Mouse (Mus musculus) ES-E14 (cell line): ENCODE data around the gene Copb1. TPM values are rescaled to one million over a fixed set of nuclear protein-coding genes. Genes with fewer than 3 reads are reported as not detected.

Experiments
- DNase-seq: peaks from one replicate; pipeline ENCODE4 v3.0.0-alpha.2; 2013; ENCODE audit warnings: low read depth, low spot score
- H3K27ac ChIP-seq: 2 replicates; pipeline ENCODE4 v1.5.1; 2012; ENCODE audit warnings: low read depth, mild to moderate bottlenecking, low read length, moderate library complexity, mixed read lengths; ENCODE audit not compliant: poor library complexity, insufficient read depth, severe bottlenecking
- H3K36me3 ChIP-seq: 2 replicates; pipeline ENCODE4 v1.6.1; 2012; ENCODE audit warnings: mild to moderate bottlenecking, low read length, moderate library complexity, mixed read lengths; ENCODE audit not compliant: control insufficient read depth, poor library complexity, insufficient read depth, severe bottlenecking
- H3K4me1 ChIP-seq, 2 experiments: fragments of 150-350 bp in 1 of 2; sonication (generic) in 1 of 2; 2 replicates each; pipeline ENCODE4 v1.6.1; 2012; ENCODE audit warnings: low read length in 2 of 2, mild to moderate bottlenecking in 1 of 2, mixed read lengths in 1 of 2; ENCODE audit not compliant: control insufficient read depth in 2 of 2, insufficient read depth in 2 of 2, poor library complexity in 1 of 2
- H3K4me3 ChIP-seq, 2 experiments: fragments of 150-350 bp in 1 of 2; sonication (generic) in 1 of 2; 2 replicates each; pipeline ENCODE4 v1.5.1; 2012; ENCODE audit warnings: low read length in 2 of 2, low read depth in 1 of 2, mild to moderate bottlenecking in 1 of 2, mixed read lengths in 1 of 2; ENCODE audit not compliant: insufficient read depth in 1 of 2, poor library complexity in 1 of 2, severe bottlenecking in 1 of 2
- H3K9ac ChIP-seq: 2 replicates; pipeline ENCODE4 v1.6.1; 2012; ENCODE audit warnings: low read depth, mild to moderate bottlenecking, low read length, mixed read lengths; ENCODE audit not compliant: poor library complexity, insufficient read depth, severe bottlenecking
- H3K9me3 ChIP-seq: fragments of 150-350 bp; sonication (generic); 2 replicates; pipeline ENCODE4 v1.6.1; 2012; ENCODE audit warnings: low read depth, mild to moderate bottlenecking, low read length; ENCODE audit not compliant: control insufficient read depth, insufficient read depth
- CHD2 ChIP-seq: IDR thresholded peaks from 2 replicates; pipeline ENCODE4 v1.6.1; 2014; ENCODE audit warnings: mild to moderate bottlenecking, low read depth, low read length, inconsistent platforms
- HCFC1 ChIP-seq: IDR thresholded peaks from 2 replicates; pipeline ENCODE4 v1.6.1; 2012; ENCODE audit warnings: low read length, inconsistent platforms, borderline replicate concordance; ENCODE audit not compliant: insufficient read depth
- MAFK ChIP-seq: IDR thresholded peaks from 2 replicates; pipeline ENCODE4 v1.6.1; 2014; ENCODE audit warnings: mild to moderate bottlenecking, low read depth, low read length, inconsistent platforms; ENCODE audit not compliant: insufficient read depth
- ZC3H11A ChIP-seq: IDR thresholded peaks from 2 replicates; pipeline ENCODE4 v1.6.1; 2012; ENCODE audit warnings: low read depth, mild to moderate bottlenecking, inconsistent platforms, low read length, borderline replicate concordance
- ZNF384 ChIP-seq: IDR thresholded peaks from 2 replicates; pipeline ENCODE4 v1.6.1; 2012; ENCODE audit warnings: low read depth, low read length, inconsistent platforms
- in situ Hi-C, 2 experiments: fragments of 600-800 bp; cut with MboI; formaldehyde crosslinking; loops; one replicate each; pipeline ENCODE4 v1.15.1; 2025; ENCODE audit warnings: low sequenced_read_pairs in 2 of 2, inconsistent platforms in 1 of 2; ENCODE audit not compliant: unreplicated experiment in 2 of 2
- total RNA-seq: library from RNA; depleted of rRNA; stranded (reverse); fragments of 300-350 nt; gene quantifications from 2 replicates; pipeline ENCODE4 v1.2.3, GENCODE M21; 2012

Gene Copb1
- total RNA-seq, 1 experiment: 59.1 TPM

- DNase-seq: no peak
- no peaks in the 10 kb centered on the region for H3K4me1 ChIP-seq
- H3K4me3 ChIP-seq: no peak overlapping the region
- no peak overlapping the region for H3K27ac ChIP-seq
- in situ Hi-C loops: no loop called here
- H3K9me3 ChIP-seq: no peaks in the 10 kb centered on the region
- H3K9ac ChIP-seq: no peak overlapping the region
- peaks cover 7% of the 10 kb centered on the region for H3K36me3 ChIP-seq
- TF ChIP-seq CHD2 (no peak), ZNF384 (0 out of 2 replicates have a peak, but pooled peaks have one; percentile 21)
These were observed 20.5 kb downstream of the Copb1 start for GRCm38 (mm10) chr7:114233980-114234379.

GRCm38 (mm10) chr7:114232982-114233381 is 21.5 kb downstream of the Copb1 start:
- in situ Hi-C loops: no loop called here
- Histone ChIP-seq H3K36me3 (peaks cover 5% of the 10 kb centered on the region), H3K9ac (no peak overlapping the region), H3K4me1 (no peaks in the 10 kb centered on the region), H3K27ac (no peak overlapping the region), H3K9me3 (no peaks in the 10 kb centered on the region), H3K4me3 (no peak overlapping the region)
- TF ChIP-seq MAFK: no peak
- no peak for TF ChIP-seq ZC3H11A
- TF ChIP-seq HCFC1: no peak
- TF ChIP-seq ZNF384: no peak
- TF ChIP-seq CHD2: no peak
- no peak for DNase-seq

GRCm38 (mm10) chr7:114231857-114232256 is 22.7 kb downstream of the Copb1 start:
- no peak for TF ChIP-seq HCFC1
- no peak for TF ChIP-seq MAFK
- no peak for TF ChIP-seq ZC3H11A
- no peak for TF ChIP-seq ZNF384
- TF ChIP-seq CHD2: no peak
- peaks cover 4% of the 10 kb centered on the region for H3K36me3 ChIP-seq
- in situ Hi-C loops: no loop called here
- no peaks in the 10 kb centered on the region for H3K9me3 ChIP-seq
- no peak overlapping the region for H3K9ac ChIP-seq
- no peak overlapping the region for H3K4me3 ChIP-seq
- DNase-seq: no peak
- no peaks in the 10 kb centered on the region for H3K4me1 ChIP-seq
- no peak overlapping the region for H3K27ac ChIP-seq

GRCm38 (mm10) chr7:114226521-114226920 is 28.0 kb downstream of the Copb1 start:
- in situ Hi-C loops: no loop called here
- peaks cover 3% of the 10 kb centered on the region for H3K36me3 ChIP-seq
- TF ChIP-seq ZNF384 (no peak), MAFK (no peak), ZC3H11A (no peak), HCFC1 (no peak), CHD2 (no peak)

GRCm38 (mm10) chr7:114220433-114220832 is 34.1 kb downstream of the Copb1 start:
- in situ Hi-C loops: no loop called here
- Histone ChIP-seq H3K9me3 (no peaks in the 10 kb centered on the region), H3K9ac (no peak overlapping the region), H3K4me3 (no peak overlapping the region), H3K36me3 (peaks cover 3% of the 10 kb centered on the region), H3K4me1 (no peaks in the 10 kb centered on the region), H3K27ac (no peak overlapping the region)
- no peak for DNase-seq
- no peak for TF ChIP-seq MAFK

More at GRCm38 (mm10) chr7:114226521-114226920, 28.0 kb downstream of the Copb1 start:
- no peak overlapping the region for H3K27ac ChIP-seq
- H3K9me3 ChIP-seq: no peaks in the 10 kb centered on the region
- H3K9ac ChIP-seq: no peak overlapping the region
- no peak for DNase-seq
- H3K4me3 ChIP-seq: no peak overlapping the region
- H3K4me1 ChIP-seq: no peaks in the 10 kb centered on the region
